Mouse (Mus musculus) heart, embryonic 11.5 days (tissue): Measurements from ENCODE around the gene Sarm1. TPM values are rescaled to one million over a fixed set of nuclear protein-coding genes. Genes with fewer than 3 reads are reported as not detected.

Source experiments
- ATAC-seq: fragments of 200-750 bp; cut with Nextera tagmentation; replicated peaks from 2 replicates; pipeline ENCODE4 v1.8.0; 2017; ENCODE audit warnings: moderate library complexity; ENCODE audit not compliant: insufficient number of reproducible peaks, low FRiP score, low TSS enrichment
- H3K27ac ChIP-seq: fragments of 300-500 bp; sonication (generic); 2 replicates; pipeline ENCODE4 v1.5.1; 2014; ENCODE audit warnings: mild to moderate bottlenecking, low read depth, low read length
- H3K27me3 ChIP-seq: fragments of 300-500 bp; sonication (generic); 2 replicates; pipeline ENCODE4 v1.6.1; 2014; ENCODE audit warnings: mild to moderate bottlenecking, low read length, mixed read lengths; ENCODE audit not compliant: control insufficient read depth, insufficient read depth
- H3K36me3 ChIP-seq: fragments of 300-500 bp; sonication (generic); 2 replicates; pipeline ENCODE4 v1.6.1; 2014; ENCODE audit warnings: mild to moderate bottlenecking, low read length, moderate library complexity, mixed read lengths; ENCODE audit not compliant: control insufficient read depth, insufficient read depth
- H3K4me1 ChIP-seq: fragments of 300-500 bp; sonication (generic); 2 replicates; pipeline ENCODE4 v1.6.1; 2014; ENCODE audit warnings: low read length; ENCODE audit not compliant: control insufficient read depth, insufficient read depth
- H3K4me2 ChIP-seq: fragments of 300-500 bp; sonication (generic); 2 replicates; pipeline ENCODE4 v1.6.1; 2014; ENCODE audit warnings: mild to moderate bottlenecking, moderate library complexity
- H3K4me3 ChIP-seq: fragments of 300-500 bp; sonication (generic); 2 replicates; pipeline ENCODE4 v1.5.1; 2014; ENCODE audit warnings: low read depth, low read length
- H3K9ac ChIP-seq: fragments of 300-500 bp; sonication (generic); 2 replicates; pipeline ENCODE4 v1.6.1; 2014; ENCODE audit warnings: mild to moderate bottlenecking, low read depth, low read length, moderate library complexity
- H3K9me3 ChIP-seq: fragments of 300-500 bp; sonication (generic); replicated peaks from 2 replicates; pipeline ENCODE4 v1.6.1; 2016; ENCODE audit warnings: low read length; ENCODE audit not compliant: control insufficient read depth
- WGBS: fragments of 180-500 bp; shearing (Covaris S2); extraction: QIAGEN DNeasy Blood & Tissue Kit; methylation state at CpG from one replicate; pipeline ENCODE4 v1.1.7; 2014; ENCODE audit not compliant: insufficient replicate concordance; 5-methylcytosine and 5-hydroxymethylcytosine counted together
- polyA plus RNA-seq: library from polyadenylated mRNA; unstranded; fragments of >200 nt; fragmentation: Nextera tagmentation; extraction: Ambion mirVana; gene quantifications from 2 replicates; pipeline ENCODE4 v1.2.1, GENCODE M21; 2014

Sarm1 gene
- polyA plus RNA-seq, 1 experiment from 2014 or later = 0.39 TPM

DNA sequence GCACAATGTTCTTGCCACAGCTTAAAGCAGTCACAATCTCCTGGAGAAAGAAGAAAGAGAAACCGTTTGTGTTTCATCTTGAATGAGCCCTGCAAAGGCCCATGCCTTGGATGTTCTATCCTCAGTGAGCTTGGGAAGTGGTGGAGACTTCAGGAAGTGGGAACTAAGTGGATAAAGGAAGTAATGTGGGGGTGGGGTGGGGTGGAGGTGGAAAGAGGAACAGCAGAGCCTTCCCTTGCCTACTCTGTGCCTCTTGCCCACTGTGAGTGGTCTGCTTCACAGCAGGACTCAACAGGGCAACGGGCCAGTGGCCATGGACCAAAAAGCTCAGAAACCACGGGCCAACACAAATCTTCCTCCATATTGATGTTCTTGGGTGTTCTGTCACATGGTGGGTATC, 22.3 kb downstream of the Sarm1 start:
- H3K4me1 ChIP-seq = no peaks in the 10 kb centered on the region
- H3K27me3 ChIP-seq = no peaks in the 10 kb centered on the region
- H3K4me2 ChIP-seq = no peak overlapping the region
- H3K9ac ChIP-seq = no peak overlapping the region
- H3K4me3 ChIP-seq = no peak overlapping the region
- no peak overlapping the region for H3K27ac ChIP-seq
- H3K36me3 ChIP-seq = no peaks in the 10 kb centered on the region
- H3K9me3 ChIP-seq = no peaks in the 10 kb centered on the region
- WGBS = 73% methylated on average over 3 of the region's 3 CpGs
- ATAC-seq = no peak

DNA sequence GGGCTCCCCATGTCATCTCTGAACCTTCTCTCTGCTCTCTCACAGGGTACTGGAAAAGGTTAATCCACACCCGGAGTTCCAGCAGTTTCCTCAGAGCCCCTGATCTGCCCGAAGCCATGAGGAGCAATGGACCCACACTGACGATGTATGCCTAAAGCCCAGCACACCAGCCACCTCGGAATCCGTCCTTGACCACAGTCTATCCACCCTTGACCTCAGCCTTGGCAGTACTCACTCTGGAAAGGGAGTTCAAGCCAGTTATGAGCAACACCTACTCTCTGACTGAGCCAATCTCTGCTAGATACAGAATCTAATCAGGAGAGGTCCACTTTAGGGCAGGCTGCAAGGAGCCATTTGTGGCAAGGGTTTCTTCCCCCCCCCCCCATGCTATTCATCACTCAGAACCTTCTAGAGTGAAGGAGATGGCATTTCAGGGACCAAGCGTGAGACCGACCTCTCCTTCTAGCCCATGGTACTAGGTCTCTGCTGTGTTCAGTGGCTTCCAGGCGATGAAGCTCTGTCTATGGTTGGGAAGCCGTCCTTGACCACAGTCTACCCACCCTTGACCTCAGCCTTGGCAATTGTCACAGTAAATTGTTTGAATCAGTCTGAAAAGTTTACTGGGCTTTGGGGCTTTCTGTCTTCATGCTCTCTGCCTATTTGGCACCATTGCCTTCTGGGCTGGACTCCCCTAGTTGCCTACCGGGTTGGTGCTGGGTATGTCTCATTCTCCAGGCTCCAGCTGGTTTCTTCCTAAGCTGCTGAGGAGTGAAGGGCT, 26.0 kb downstream of the Sarm1 start:
- no peak for ATAC-seq
- no peak overlapping the region for H3K9ac ChIP-seq
- peaks cover 3% of the 10 kb centered on the region; the same call in 1 of the 2 replicates for H3K4me1 ChIP-seq
- H3K27me3 ChIP-seq = no peaks in the 10 kb centered on the region
- WGBS = 84% methylated on average over 10 of the region's 10 CpGs
- no peak overlapping the region for H3K4me2 ChIP-seq
- no peaks in the 10 kb centered on the region for H3K36me3 ChIP-seq
- H3K9me3 ChIP-seq = no peaks in the 10 kb centered on the region
- H3K4me3 ChIP-seq = no peak overlapping the region
- no peak overlapping the region for H3K27ac ChIP-seq

DNA sequence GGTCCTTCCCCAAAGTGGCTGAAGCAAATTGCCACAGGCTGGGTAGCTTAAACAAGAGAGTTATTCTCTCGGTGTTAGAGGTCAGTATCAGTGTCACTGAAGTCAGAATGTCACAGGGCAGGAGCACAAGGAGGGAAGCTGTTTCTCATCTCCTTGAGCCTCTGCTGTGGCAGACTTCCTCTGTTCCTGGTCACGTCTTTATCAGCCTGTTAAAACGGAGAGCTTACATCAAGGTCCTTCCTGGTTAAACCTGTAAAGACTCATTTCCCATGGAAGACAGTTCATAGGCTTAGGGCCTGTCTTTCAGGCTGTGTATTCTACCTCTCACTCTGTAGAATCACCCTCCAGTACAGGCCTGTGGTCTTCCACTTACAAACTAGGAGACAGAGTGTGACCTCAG, 29.6 kb downstream of the Sarm1 start:
- Histone ChIP-seq H3K4me2 (no peak overlapping the region; the same call in 1 of the 2 replicates), H3K36me3 (no peaks in the 10 kb centered on the region), H3K27me3 (no peaks in the 10 kb centered on the region), H3K9me3 (no peaks in the 10 kb centered on the region), H3K27ac (no peak overlapping the region), H3K4me1 (peaks cover 24% of the 10 kb centered on the region), H3K9ac (no peak overlapping the region), H3K4me3 (no peak overlapping the region)
- 37% methylated on average over 3 of the region's 3 CpGs for WGBS
- no peak for ATAC-seq

DNA sequence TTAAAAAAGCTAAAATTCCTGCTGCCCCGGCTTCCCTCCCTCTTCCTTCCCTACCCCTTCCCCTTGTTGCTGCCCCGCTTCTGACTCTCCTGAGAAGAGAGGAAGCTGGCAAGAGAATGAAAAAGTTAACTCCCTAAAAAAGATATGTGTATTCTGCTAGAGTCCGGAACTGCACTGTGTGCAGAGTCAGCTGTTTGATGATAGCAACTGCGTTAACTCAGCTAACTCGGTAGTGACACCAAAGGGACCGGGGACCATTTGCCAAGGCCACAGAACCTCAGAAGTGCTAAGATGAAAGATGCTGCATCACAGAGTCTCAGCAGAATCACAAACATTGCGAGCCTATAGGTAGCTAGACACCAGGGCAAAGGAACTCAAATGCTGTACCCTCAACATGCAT, 30.0 kb downstream of the Sarm1 start:
- H3K9ac ChIP-seq = no peak overlapping the region
- no peak overlapping the region; the same call in 1 of the 2 replicates for H3K4me2 ChIP-seq
- no peaks in the 10 kb centered on the region for H3K9me3 ChIP-seq
- H3K4me1 ChIP-seq = peaks cover 24% of the 10 kb centered on the region
- H3K27ac ChIP-seq = no peak overlapping the region
- no peaks in the 10 kb centered on the region for H3K27me3 ChIP-seq
- no peak for ATAC-seq
- no peak overlapping the region for H3K4me3 ChIP-seq
- 61% methylated on average over 7 of the region's 7 CpGs for WGBS
- no peaks in the 10 kb centered on the region for H3K36me3 ChIP-seq

DNA sequence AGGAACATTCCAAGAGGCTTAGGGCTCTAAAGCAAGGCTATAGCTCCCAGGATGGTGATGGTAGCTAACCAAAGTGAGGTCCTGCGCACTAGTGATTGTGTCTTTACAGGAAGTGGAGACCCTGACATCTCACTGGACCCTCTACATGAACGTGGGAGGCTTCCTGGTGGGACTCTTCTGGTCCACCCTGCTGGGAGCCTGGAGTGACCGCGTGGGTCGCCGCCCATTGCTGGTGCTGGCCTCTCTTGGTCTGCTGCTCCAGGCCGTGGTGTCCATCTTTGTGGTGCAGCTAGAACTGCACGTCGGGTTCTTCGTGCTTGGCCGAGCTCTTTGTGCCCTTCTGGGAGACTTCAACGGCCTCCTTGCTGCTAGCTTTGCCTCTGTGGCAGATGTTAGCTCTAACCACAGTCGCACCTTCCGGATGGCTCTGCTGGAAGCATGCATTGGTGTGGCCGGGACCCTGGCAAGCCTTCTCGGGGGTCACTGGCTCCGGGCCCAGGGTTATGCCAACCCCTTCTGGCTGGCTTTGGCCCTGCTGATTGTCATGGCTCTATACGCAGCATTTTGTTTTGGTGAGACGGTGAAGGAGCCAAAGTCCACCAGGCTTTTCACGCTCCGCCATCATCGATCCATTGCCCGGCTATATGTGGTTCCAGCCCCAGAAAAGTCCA, 31.2 kb downstream of the Sarm1 start:
- Histone ChIP-seq H3K27me3 (no peaks in the 10 kb centered on the region), H3K4me2 (peak overlapping the region; percentile 92), H3K36me3 (no peaks in the 10 kb centered on the region), H3K9me3 (no peaks in the 10 kb centered on the region), H3K4me1 (peaks cover 24% of the 10 kb centered on the region), H3K4me3 (peak overlapping the region; percentile 72), H3K9ac (peak overlapping the region; percentile 87), H3K27ac (peak overlapping the region; percentile 72; the same call in 1 of the 2 replicates)
- 72% methylated on average over 23 of the region's 23 CpGs for WGBS
- no peak; the same call in 1 of the 2 replicates for ATAC-seq

DNA sequence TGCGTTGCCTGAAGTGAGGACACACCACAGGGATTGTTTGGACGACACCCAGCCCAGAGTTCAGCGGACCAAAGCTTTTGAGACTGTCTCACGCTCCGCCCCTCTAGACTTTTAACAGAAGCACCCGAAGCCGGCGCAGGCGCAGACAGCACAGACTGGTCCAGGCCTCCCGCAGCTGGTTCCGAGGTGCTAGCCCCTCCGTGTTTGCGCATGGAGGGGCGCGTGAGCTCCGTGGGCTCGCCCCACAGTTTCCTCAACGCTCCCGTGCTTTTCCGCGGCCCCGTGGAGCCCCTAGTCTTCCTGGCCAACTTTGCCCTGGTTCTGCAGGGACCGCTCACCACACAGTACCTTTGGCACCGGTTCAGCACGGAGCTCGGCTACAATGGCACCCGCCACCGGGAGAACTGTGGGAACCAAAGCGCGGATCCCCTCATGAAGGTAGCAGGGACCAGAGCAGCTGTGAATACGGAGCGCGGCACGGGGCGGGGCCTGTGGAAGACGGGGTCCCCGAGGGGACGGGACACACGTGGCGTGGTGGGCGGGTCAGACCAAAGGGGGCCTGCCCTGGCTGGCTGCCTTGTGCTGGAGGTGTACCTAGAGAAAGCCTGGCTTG, 31.9 kb downstream of the Sarm1 start, which contains the start of gene Slc46a1:
Slc46a1 (plus strand) TSS at position 130 of the 613 bp plus-strand sequence.
- H3K27ac ChIP-seq = peak within 1 kb of the TSS; percentile 72
- H3K27me3 ChIP-seq = no peaks in the 10 kb centered on the region
- H3K9ac ChIP-seq = peak within 1 kb of the TSS; percentile 87
- peak within 1 kb of the TSS; percentile 72 for H3K4me3 ChIP-seq
- WGBS = under 1% methylated on average over 41 of the region's 41 CpGs
- peaks cover 24% of the 10 kb centered on the region for H3K4me1 ChIP-seq
- ATAC-seq = peak; percentile 88
- H3K9me3 ChIP-seq = no peaks in the 10 kb centered on the region
- H3K4me2 ChIP-seq = peak within 1 kb of the TSS; percentile 92
- no peaks in the 10 kb centered on the region for H3K36me3 ChIP-seq

DNA sequence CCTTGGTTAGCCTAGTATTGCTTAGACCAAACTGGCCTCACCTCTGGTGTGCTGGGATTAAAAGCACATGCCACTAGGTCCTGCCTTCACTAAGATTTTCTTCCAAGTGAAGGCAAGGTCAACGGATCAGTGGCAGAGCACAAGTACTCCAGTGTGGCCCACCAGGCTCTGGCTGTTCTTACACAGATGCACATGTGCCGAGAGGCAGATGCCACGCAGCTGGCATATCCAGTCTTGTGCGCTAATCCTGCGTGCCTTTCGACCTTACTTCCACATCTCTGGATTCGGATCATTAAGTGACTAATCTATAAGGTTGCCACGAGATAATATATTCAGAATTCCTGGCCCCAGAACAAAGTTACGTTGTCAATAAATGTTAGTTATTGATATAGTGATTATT, 32.4 kb downstream of the Sarm1 start:
- peaks cover 24% of the 10 kb centered on the region for H3K4me1 ChIP-seq
- H3K27ac ChIP-seq = peak overlapping the region; percentile 72; the same call in 1 of the 2 replicates
- peak overlapping the region; percentile 92 for H3K4me2 ChIP-seq
- peak overlapping the region; percentile 72 for H3K4me3 ChIP-seq
- ATAC-seq = no peak
- H3K9ac ChIP-seq = no peak overlapping the region; the same call in 1 of the 2 replicates
- H3K9me3 ChIP-seq = no peaks in the 10 kb centered on the region
- WGBS = 50% methylated on average over 9 of the region's 9 CpGs
- H3K27me3 ChIP-seq = no peaks in the 10 kb centered on the region
- no peaks in the 10 kb centered on the region for H3K36me3 ChIP-seq

DNA sequence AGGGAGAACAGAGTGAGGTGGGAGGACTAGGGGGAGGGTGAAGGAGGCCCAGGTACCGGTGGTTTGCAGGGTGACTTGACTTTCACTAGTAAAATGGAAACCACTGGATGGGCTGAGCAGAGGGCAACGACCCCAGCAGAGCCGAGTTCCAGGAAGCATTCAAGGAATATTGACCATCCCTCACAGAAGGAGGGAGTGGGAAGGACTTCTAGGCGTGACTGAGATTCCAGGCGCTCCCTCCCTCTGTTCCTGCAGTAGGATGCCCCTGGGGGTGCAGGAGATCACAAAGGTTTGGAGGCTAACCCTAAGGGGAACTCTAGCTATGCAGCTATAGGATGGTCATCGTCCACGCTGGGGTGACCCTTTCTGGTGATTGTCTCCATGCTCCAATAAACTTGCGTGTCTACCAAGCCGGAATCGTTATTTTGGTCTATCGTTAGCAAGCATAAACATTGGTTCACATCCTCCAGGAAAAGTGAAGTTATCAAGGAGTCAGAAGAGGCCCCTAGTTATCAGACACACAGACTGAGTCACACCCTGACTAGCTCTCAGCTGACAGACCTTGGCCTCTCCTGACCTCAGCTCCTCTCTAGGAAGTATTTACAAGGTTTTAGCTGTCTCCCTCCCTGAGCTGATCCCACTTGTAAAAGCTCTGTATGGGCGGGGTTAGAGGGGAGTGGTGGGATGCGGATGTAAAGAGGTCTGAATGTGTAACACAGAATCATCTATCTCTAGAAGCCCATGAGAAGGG, 34.1 kb downstream of the Sarm1 start:
- Histone ChIP-seq H3K4me2 (no peak overlapping the region), H3K4me1 (peaks cover 24% of the 10 kb centered on the region), H3K4me3 (no peak overlapping the region), H3K9me3 (no peaks in the 10 kb centered on the region), H3K36me3 (no peaks in the 10 kb centered on the region), H3K27ac (no peak overlapping the region), H3K9ac (no peak overlapping the region; the same call in 1 of the 2 replicates), H3K27me3 (no peaks in the 10 kb centered on the region)
- 46% methylated on average over 13 of the region's 13 CpGs for WGBS
- 0 out of 2 replicates have a peak, but pooled peaks have one; percentile 22 for ATAC-seq
